Mouse (Mus musculus): Measurements from ENCODE around the gene Gm9767. TPM values are rescaled to one million over a fixed set of nuclear protein-coding genes. Genes with fewer than 3 reads are reported as not detected.

Gene Gm9767
- polyA plus RNA-seq (2015; fragmentation: Nextera tagmentation; extraction: Ambion mirVana), result 0.10 TPM in 1 of 2 replicates, not detected in the other

DNA sequence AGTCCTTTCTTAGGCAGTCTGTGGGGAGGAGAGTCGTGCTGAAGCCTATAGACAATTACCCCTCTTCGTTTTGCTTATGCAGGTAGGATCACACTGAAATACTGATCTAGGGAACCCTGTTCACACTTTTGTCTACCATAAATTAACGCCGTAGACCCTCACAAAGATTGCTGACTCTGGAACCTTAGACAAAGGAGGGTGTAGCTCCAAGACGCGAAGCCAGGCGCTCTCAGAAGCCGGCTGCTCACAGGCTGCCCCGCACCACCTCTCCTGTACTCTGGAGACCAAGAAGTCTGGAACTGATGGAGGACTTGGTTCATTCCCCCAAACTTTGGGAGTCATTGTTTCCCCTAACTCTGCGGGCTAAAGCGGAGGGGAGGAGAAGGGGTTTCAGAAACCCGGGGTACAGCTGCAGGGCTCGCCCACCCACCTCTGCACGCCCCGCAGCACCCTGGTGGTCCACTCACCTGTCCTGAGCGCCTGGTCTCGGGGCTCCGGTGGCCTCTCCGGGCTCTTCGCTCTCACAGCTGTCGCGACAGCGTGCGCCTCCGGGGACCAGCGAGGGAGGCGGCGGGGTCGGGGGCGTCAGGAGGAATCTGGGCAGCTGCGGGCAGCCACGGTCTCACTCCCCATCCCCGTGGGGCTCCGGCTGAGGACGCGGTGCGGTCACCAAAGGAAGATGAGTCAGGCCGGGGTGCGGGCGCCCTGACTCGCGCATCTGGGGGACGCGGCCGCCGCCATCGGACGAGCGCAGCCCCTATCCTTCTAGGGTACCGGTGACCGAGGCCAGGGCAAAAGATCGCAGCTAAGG lies at the start of gene Gm9767:
Gene Gm9767, plus strand, starts transcription at position 585 of the 811 bp plus-strand sequence.
- no peak for TF ChIP-seq CTCF (IDR thresholded peaks at IDR 0.05; ENCODE audit: low read depth)
- H3K9me3 ChIP-seq (ENCODE audit: control insufficient read depth), result no peaks in the 10 kb centered on the region
- ATAC-seq, result peak; percentile 28; the same call in 1 of the 2 replicates
- peaks cover 15% of the 10 kb centered on the region for H3K27me3 ChIP-seq (replicated peaks; ENCODE audit: control insufficient read depth, insufficient read depth, low read length)
- no peaks in the 10 kb centered on the region for H3K4me1 ChIP-seq (replicated peaks; ENCODE audit: control insufficient read depth, insufficient read depth, low read length)
- 2% methylated on average over 50 of the region's 52 CpGs for WGBS
- peak within 1 kb of the TSS; percentile 95 for H3K4me2 ChIP-seq (replicated peaks; ENCODE audit: low read depth)
- H3K36me3 ChIP-seq (ENCODE audit: control insufficient read depth, insufficient read depth), result no peaks in the 10 kb centered on the region
- peak within 1 kb of the TSS; percentile 58 for H3K4me3 ChIP-seq (ENCODE audit: low read depth, low read length)
- no peak within 1 kb of the TSS for H3K27ac ChIP-seq (ENCODE audit: low read depth, low read length)
- H3K9ac ChIP-seq (ENCODE audit: low read depth, low read length), result peak within 1 kb of the TSS; percentile 31; the same call in 1 of the 2 replicates

DNA sequence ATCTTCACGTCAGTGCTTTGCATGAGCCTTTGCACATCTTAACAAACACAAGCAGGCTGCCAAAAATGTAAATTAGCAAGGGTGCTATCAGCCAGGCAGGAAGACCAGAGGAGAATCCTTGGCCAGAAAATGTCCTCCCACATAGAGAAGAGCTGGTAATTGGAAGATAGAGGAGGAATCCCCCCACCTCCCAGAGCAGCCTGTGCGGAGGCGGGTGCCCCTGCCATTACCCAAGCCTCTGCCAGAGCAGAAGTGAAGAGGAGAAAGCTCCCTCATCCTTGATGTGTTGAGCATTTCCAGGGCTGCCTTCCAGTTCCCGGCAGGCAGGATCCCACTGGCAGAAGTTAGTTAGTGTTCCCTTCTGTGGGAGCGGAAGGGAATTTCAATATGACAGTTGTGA lies 43.1 kb upstream of the Gm9767 start:
- no peak for TF ChIP-seq CTCF (IDR thresholded peaks at IDR 0.05; ENCODE audit: low read depth)
- Histone ChIP-seq H3K4me2 (replicated peaks; ENCODE audit: low read depth) (no peak overlapping the region), H3K4me1 (replicated peaks; ENCODE audit: control insufficient read depth, insufficient read depth, low read length) (no peaks in the 10 kb centered on the region), H3K27me3 (replicated peaks; ENCODE audit: control insufficient read depth, insufficient read depth, low read length) (no peaks in the 10 kb centered on the region), H3K9me3 (ENCODE audit: control insufficient read depth) (no peaks in the 10 kb centered on the region), H3K36me3 (ENCODE audit: control insufficient read depth, insufficient read depth) (no peaks in the 10 kb centered on the region), H3K4me3 (ENCODE audit: low read depth, low read length) (no peak overlapping the region), H3K27ac (ENCODE audit: low read depth, low read length) (no peak overlapping the region), H3K9ac (ENCODE audit: low read depth, low read length) (no peak overlapping the region)
- 74% methylated on average over 5 of the region's 5 CpGs for WGBS
- ATAC-seq, result no peak

GRCm38 (mm10) chr10:26051177-26051576 lies 26.9 kb upstream of the Gm9767 start:
- H3K9me3 ChIP-seq (ENCODE audit: control insufficient read depth), result no peaks in the 10 kb centered on the region
- H3K27me3 ChIP-seq (replicated peaks; ENCODE audit: control insufficient read depth, insufficient read depth, low read length), result no peaks in the 10 kb centered on the region
- H3K4me2 ChIP-seq (replicated peaks; ENCODE audit: low read depth), result no peak overlapping the region
- H3K27ac ChIP-seq (ENCODE audit: low read depth, low read length), result no peak overlapping the region
- TF ChIP-seq CTCF (IDR thresholded peaks at IDR 0.05; ENCODE audit: low read depth), result no peak
- no peak overlapping the region for H3K9ac ChIP-seq (ENCODE audit: low read depth, low read length)
- WGBS, result 48% methylated on average over 2 of the region's 2 CpGs
- no peaks in the 10 kb centered on the region for H3K4me1 ChIP-seq (replicated peaks; ENCODE audit: control insufficient read depth, insufficient read depth, low read length)
- H3K4me3 ChIP-seq (ENCODE audit: low read depth, low read length), result no peak overlapping the region
- H3K36me3 ChIP-seq (ENCODE audit: control insufficient read depth, insufficient read depth), result no peaks in the 10 kb centered on the region
- ATAC-seq, result peak; percentile 71

GRCm38 (mm10) chr10:26059662-26060307 lies 18.3 kb upstream of the Gm9767 start:
- H3K4me1 ChIP-seq (replicated peaks; ENCODE audit: control insufficient read depth, insufficient read depth, low read length), result no peaks in the 10 kb centered on the region
- no peak overlapping the region for H3K9ac ChIP-seq (ENCODE audit: low read depth, low read length)
- H3K9me3 ChIP-seq (ENCODE audit: control insufficient read depth), result no peaks in the 10 kb centered on the region
- no peak overlapping the region for H3K27ac ChIP-seq (ENCODE audit: low read depth, low read length)
- WGBS, result 87% methylated on average over 3 of the region's 3 CpGs
- TF ChIP-seq CTCF (IDR thresholded peaks at IDR 0.05; ENCODE audit: low read depth), result no peak
- ATAC-seq, result no peak
- H3K4me3 ChIP-seq (ENCODE audit: low read depth, low read length), result no peak overlapping the region
- no peaks in the 10 kb centered on the region for H3K27me3 ChIP-seq (replicated peaks; ENCODE audit: control insufficient read depth, insufficient read depth, low read length)
- no peak overlapping the region for H3K4me2 ChIP-seq (replicated peaks; ENCODE audit: low read depth)
- H3K36me3 ChIP-seq (ENCODE audit: control insufficient read depth, insufficient read depth), result no peaks in the 10 kb centered on the region

GRCm38 (mm10) chr10:26063071-26063470 lies 15.0 kb upstream of the Gm9767 start:
- Histone ChIP-seq H3K27ac (ENCODE audit: low read depth, low read length) (no peak overlapping the region), H3K4me1 (replicated peaks; ENCODE audit: control insufficient read depth, insufficient read depth, low read length) (no peaks in the 10 kb centered on the region), H3K4me3 (ENCODE audit: low read depth, low read length) (no peak overlapping the region), H3K27me3 (replicated peaks; ENCODE audit: control insufficient read depth, insufficient read depth, low read length) (no peaks in the 10 kb centered on the region), H3K4me2 (replicated peaks; ENCODE audit: low read depth) (no peak overlapping the region), H3K36me3 (ENCODE audit: control insufficient read depth, insufficient read depth) (no peaks in the 10 kb centered on the region), H3K9ac (ENCODE audit: low read depth, low read length) (no peak overlapping the region), H3K9me3 (ENCODE audit: control insufficient read depth) (no peaks in the 10 kb centered on the region)
- no peak for TF ChIP-seq CTCF (IDR thresholded peaks at IDR 0.05; ENCODE audit: low read depth)
- ATAC-seq, result no peak
- 88% methylated on average over 4 of the region's 4 CpGs for WGBS

- 75% methylated on average over 5 of the region's 5 CpGs for WGBS
These were observed 6.1 kb upstream of the Gm9767 start for GRCm38 (mm10) chr10:26071986-26072385.

More at GRCm38 (mm10) chr10:26071986-26072385, 6.1 kb upstream of the Gm9767 start:
- Histone ChIP-seq H3K9ac (ENCODE audit: low read depth, low read length) (no peak overlapping the region), H3K9me3 (ENCODE audit: control insufficient read depth) (no peaks in the 10 kb centered on the region), H3K4me1 (replicated peaks; ENCODE audit: control insufficient read depth, insufficient read depth, low read length) (no peaks in the 10 kb centered on the region), H3K4me3 (ENCODE audit: low read depth, low read length) (no peak overlapping the region), H3K4me2 (replicated peaks; ENCODE audit: low read depth) (no peak overlapping the region), H3K27ac (ENCODE audit: low read depth, low read length) (no peak overlapping the region), H3K27me3 (replicated peaks; ENCODE audit: control insufficient read depth, insufficient read depth, low read length) (no peaks in the 10 kb centered on the region), H3K36me3 (ENCODE audit: control insufficient read depth, insufficient read depth) (no peaks in the 10 kb centered on the region)
- no peak for ATAC-seq
- TF ChIP-seq CTCF (IDR thresholded peaks at IDR 0.05; ENCODE audit: low read depth), result no peak

All from intestine, postnatal 0 days (tissue).